Mouse (Mus musculus): ENCODE measurements around the gene Pcx.

The Pcx gene

GRCm38 (mm10) chr19:4548305-4548883 lies 38.1 kb downstream of the Pcx start:
- no peak for DNase-seq (ENCODE audit: extremely low spot score, low spot score)

GRCm38 (mm10) chr19:4554248-4554647 lies 44.0 kb downstream of the Pcx start:
- DNase-seq (ENCODE audit: extremely low spot score, low spot score) = no peak

DNA sequence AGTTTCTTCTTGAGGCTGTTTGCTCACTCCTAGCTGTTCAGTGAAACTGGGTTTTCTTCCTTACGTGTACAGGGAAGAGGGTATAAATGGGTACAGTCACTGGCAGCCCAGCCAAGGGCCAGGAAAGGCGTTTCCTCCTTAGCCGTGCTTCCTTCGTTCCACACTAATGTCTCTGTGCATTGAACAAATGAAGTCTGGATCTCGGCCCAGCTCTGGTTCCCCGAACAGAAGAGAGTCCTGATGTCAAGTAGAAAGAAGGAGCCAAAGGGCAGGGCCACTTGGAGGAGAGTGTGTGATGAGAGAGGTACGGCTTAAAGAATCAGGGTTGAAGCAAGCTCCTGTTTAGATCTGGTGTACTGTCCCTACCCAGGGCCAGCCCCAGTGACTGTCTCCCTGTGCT lies 44.8 kb downstream of the Pcx start:
- no peak for DNase-seq (ENCODE audit: extremely low spot score, low spot score)

- DNase-seq (ENCODE audit: extremely low spot score, low spot score) = no peak
These were observed 46.5 kb downstream of the Pcx start for GRCm38 (mm10) chr19:4556787-4557186.

DNA sequence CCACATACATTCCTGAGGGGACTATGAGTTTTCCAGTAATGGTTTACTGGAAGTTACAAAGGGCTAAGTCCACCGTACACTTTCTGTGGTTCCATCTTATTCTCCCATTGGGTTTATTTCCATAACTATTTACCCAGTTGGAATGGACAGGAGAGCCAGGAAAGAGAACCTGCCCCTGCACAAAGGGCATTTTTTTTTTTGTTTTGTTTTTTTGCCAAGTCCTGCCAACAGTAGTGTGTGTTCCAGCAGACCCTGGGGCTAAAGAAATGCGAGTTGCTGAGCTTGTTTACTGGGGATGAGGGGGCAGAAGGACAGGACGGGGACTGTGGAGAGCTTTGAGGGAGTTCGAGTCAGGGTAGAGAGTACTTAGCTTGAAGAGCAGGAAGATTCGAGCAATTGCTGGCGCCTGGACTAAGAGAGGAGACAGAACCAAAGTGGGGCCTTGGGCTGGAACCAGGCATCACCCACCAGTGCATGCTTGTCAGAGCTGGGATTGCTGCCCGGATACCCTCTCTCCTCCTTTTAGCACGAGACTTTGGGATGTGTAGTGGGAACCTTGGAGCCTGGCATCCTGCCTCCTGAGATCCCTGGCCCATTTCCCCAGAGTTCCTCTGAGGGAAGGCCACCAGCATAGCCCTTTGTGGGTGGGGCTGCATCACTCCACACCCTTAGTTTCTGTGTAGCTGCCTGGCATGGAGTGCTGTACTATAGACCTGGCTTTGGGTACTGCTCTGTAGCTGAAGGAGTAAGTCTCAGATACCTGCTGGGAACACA lies 47.7 kb downstream of the Pcx start:
- no peak for DNase-seq (ENCODE audit: extremely low spot score, low spot score)

- no peak for DNase-seq (ENCODE audit: extremely low spot score, low spot score)
These were observed 48.3 kb downstream of the Pcx start for GRCm38 (mm10) chr19:4558570-4558955.

DNA sequence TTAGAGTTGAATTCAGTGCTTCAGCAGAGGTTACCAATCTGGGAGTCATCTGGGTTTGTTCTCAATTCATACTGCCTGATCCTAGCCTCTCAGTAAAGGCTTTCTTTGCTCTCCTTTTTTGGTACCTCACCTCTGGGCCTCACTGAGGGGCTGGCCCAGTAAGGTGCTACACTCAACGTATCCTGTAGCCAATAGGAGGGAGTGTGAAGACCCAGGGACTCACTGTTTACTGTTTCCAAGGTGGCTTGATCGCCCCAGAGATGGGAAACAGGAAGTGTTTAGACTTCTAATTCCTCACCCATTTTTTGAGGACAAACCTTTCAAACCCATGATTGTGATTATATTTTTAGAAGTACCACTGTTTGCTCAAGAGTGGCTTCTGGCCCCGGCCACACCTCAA lies 48.7 kb downstream of the Pcx start:
- DNase-seq (ENCODE audit: extremely low spot score, low spot score) = no peak

DNA sequence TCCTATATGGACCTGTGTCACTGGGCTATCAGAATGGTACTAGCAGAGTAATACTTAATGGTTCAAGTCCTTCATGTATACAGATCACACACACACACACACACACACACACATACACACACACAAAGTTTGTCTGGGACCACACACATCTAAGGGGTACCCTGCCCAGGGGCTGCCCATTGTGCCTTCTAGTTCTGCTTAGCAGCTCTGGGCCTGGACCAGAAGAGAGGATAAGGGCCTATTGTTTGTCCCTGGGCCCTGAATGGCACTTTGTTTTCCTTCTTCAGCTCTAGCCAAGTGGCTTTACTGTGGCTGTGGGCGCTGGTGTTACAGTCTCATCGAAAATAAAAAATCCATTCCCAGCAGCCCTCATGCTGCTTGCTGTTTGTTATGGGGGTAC lies 49.3 kb downstream of the Pcx start:
- no peak for DNase-seq (ENCODE audit: extremely low spot score, low spot score)

DNA sequence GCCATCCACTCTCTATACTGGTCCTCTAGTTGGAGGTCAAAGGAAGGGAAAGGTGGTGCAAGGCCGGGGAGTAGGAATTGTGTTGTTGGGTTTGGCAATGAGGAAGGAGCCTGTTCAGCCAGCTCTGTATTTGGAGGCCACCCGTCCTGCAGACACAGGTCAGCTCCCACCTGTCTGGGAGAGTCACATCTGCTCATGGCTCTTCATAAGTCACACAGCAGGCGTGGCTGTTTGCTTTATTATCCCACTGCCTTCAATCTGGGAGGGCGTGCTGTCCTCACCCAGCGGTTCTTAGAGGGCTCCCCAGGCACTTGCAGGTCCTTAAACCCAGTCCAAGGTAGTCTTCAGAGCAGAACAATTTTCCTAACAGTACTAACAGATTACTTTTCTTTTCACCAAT lies 49.9 kb downstream of the Pcx start:
- DNase-seq (ENCODE audit: extremely low spot score, low spot score) = no peak

DNA sequence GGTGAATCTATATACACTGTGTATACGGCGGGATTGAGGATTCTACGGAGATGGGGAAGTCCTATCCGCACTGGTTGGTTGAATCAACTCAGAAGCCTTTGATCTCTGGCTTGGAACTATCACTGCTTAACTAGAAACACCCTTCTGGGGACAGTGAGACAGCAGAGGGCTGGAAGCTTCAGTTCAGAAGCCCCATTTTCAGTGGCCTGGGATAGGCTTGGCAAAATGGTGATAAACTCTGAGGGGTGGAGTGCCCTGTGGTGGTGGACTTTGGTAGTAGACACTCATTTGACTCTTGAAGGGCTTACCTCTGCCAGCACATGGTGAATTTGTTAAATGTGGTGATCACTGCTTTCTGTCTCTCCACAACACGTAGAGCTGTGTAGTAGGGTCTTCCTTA lies 55.4 kb downstream of the Pcx start:
- DNase-seq (ENCODE audit: extremely low spot score, low spot score) = no peak

DNA sequence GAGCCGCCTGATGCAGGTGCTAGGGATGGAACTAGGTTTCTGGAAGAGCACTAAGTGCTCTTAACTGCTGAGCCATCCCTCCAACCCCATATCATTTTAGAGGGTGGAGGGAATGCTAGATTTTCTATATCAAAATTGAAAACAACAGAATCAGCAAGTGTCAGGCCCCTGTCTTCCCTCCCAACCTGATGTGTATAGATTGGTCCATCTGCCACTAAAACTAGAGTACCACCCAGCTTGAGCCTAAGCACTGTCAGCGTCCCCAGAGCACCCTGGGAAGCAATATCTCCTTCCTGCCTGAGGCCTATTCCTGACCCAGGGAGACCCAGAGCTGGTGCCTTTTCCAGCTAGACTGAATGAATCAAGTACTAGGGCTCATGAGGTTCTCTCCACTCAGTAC lies 56.6 kb downstream of the Pcx start:
- DNase-seq (ENCODE audit: extremely low spot score, low spot score) = no peak

DNA sequence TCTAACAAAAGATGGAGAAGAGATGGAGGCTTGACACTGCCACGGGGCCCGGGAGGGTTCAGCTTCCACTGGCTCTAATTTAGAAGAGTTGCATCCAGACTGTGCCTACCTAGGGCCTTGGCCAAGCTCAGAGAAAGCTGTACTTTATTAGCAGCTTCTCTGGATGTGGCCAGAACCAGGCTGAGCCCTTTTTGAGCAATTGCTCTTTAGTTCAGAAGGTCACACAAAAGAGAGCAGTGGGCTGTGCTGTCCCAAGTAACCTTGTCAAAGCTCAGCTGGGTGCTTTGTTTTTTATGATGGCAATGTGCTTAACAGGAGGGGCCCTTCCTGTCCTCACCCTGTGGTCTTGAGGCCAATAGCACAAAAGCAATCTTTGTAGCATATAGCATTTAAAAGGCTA lies 57.4 kb downstream of the Pcx start:
- no peak for DNase-seq (ENCODE audit: extremely low spot score, low spot score)

DNA sequence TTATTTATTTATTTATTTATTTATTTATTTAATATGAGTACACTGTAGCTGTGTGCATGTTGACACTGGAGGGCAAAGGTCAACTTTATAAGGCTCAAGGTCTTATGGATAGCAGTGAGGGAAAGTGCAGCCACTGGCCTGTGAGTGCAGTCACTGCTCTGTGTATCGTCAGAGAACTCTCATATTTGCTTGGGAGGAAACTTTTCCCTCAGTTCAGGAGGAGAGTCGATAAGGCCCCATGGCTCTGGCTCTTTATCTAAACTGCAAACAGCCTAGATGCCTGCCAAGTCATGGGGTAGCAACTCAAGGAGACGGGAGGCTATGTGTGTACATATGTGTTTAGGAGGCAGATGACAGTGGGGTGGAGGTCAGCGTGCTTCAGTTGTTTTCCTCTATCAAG lies 58.6 kb downstream of the Pcx start:
- DNase-seq (ENCODE audit: extremely low spot score, low spot score) = no peak

GRCm38 (mm10) chr19:4569356-4570236 lies 59.3 kb downstream of the Pcx start:
- no peak for DNase-seq (ENCODE audit: extremely low spot score, low spot score)

GRCm38 (mm10) chr19:4570237-4570613 lies 60.0 kb downstream of the Pcx start:
- DNase-seq (ENCODE audit: extremely low spot score, low spot score) = no peak

DNA sequence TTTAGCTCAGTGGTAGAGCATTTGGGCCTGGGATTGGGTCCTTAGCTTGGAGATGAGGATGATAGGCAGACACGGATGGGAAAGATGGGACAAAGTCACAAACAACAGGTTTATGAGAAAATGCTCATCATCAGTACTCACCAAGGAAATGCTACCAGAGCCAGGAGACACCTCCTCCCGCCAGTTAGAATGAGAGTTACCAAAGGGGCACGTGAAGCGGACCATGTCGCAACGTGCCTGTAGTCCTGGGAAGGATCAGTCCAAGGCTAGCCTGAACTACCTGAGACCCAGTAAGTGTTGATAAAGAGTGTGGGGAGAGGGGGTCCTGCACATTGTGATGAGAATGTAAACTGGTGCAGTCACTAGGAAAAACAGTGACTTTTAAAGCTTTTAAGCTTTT lies 60.5 kb downstream of the Pcx start:
- DNase-seq (ENCODE audit: extremely low spot score, low spot score) = no peak

DNA sequence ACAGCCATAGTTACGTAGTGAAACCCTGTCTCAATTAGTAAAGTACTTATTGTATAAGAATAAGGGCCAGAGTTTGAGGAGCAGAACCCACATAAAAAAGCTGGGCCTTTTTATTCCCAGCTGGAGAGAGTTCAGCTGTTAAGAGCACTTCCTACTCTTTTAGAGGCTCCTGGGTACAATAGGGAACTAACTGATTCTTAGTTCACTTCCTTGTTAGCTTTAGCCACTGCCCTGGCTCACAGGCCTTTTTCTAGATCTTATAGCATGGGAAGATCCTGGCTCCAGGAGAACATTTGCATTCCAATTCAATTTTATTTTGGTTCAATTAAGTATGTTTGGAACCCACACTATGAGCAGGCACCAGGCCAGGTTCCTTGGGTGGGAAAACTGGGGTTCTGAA lies 61.4 kb downstream of the Pcx start:
- DNase-seq (ENCODE audit: extremely low spot score, low spot score) = no peak

DNA sequence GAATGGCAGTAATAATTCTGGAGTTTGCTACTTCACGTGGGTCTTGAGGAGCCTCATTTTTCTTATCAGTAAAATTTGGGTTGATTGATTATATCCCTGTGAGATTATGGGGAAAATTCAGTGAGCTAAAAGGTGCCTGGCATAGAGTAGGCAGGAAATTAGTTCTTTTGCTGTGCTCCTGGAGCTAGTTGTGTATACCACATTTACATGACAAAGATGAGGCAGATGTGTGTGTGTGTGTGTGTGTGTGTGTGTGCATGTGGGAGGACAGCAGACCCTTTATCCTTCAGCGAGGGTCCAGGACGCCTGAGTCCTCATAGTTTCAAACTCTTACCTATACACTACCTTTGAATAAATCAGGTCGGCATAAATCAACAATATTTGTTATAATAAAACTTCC lies 61.8 kb downstream of the Pcx start:
- no peak for DNase-seq (ENCODE audit: extremely low spot score, low spot score)

DNA sequence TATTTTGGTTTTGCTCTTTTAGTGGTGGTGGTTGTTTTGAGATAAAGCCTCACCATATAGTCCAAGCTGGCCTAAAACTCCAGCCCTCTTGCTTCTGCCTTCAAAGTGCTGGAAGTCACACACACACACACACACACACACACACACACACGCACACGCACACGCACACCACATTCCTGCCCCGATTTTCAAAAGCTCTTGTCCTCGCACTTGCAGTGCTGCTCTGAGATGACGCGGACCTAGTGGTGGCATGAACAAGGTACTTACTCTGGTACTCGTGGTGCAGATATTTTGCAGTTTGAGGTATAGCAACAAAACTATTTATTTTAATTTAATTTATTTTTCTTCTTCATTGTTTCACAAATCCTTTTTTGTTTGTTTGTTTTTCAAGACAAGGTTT lies 62.2 kb downstream of the Pcx start:
- no peak for DNase-seq (ENCODE audit: extremely low spot score, low spot score)

- DNase-seq (ENCODE audit: extremely low spot score, low spot score) = no peak
These were observed 63.0 kb downstream of the Pcx start for GRCm38 (mm10) chr19:4573241-4573640.

GRCm38 (mm10) chr19:4578799-4579198 lies 68.5 kb downstream of the Pcx start:
- DNase-seq (ENCODE audit: extremely low spot score, low spot score) = no peak

DNA sequence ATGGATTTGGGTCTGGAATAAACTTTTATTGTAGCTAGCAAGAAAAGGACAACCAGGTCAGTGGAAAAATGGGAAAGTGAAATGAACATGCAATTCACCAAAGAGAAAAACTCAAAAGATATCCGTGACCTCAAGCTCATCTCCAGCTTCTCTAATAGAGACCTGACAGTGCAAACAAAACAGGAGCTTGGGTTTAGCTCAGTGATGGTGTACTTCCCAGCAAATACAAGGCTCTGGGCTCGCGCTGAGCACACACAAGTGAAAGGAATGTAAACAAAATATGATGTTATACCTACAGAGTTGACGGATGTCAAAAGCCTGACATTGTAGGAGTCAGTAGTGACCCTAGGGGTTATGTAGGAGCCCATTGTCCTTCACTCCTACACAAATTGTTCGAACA lies 69.0 kb downstream of the Pcx start:
- DNase-seq (ENCODE audit: extremely low spot score, low spot score) = no peak

GRCm38 (mm10) chr19:4583856-4584255 lies 73.6 kb downstream of the Pcx start:
- DNase-seq (ENCODE audit: extremely low spot score, low spot score) = no peak

All from neural tube, embryonic 10.5 days (tissue).